Mouse (Mus musculus) ovary, adult 10 weeks (tissue): ENCODE measurements around the gene 1700088E04Rik. TPM values are rescaled to one million over a fixed set of nuclear protein-coding genes. Genes with fewer than 3 reads are reported as not detected.

Source experiments
- polyA plus RNA-seq: library from polyadenylated mRNA; stranded (reverse); fragments of 350-450 nt; fragmentation: Illumina TruSeq; extraction: RNeasy Lipid Tissue Mini Kit (QIAGEN cat#74804); gene quantifications from one replicate; pipeline ENCODE4 v1.2.3, GENCODE M21; 2014

Gene 1700088E04Rik
- 1.6 TPM for polyA plus RNA-seq

DNA sequence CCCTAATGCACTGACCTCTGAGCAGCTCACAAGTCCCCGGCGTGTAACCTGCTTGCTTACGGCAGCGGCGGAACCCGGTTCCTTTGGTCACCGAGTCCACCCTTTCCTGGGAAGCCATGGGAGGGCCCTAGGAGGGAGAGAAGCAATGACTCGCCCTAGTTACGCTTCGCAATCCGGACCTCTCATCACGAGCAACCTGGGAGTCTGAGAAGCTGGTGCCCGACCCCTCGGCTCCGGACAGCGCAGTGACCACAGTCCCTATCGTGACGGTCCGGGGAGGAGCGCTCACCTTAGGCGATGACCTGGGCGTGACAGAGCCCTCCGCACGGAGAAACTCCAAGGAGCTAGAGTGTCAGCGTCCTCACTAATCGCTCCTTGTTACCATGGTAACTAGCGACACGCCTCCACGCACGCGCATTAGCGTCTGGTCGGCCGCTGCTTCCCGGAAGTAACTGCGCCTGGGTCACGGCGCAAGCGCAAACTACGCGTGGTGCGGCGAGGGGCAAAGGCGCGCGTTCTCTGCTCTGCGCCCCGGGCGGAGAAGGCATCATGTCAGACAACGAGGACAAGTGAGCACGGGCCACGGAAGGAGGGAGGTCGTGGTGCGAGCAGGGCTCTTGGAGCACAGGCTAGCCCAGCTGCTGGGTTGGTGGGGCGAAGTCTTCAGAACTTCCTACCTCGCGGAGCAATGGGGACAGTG is at the start of gene 1700088E04Rik, which contains the start of gene Polr2f:
Gene 1700088E04Rik, minus strand, starts transcription at position 388 of the 700 bp plus-strand sequence.
Gene Polr2f, plus strand, starts transcription at position 144 of the 700 bp plus-strand sequence.

DNA sequence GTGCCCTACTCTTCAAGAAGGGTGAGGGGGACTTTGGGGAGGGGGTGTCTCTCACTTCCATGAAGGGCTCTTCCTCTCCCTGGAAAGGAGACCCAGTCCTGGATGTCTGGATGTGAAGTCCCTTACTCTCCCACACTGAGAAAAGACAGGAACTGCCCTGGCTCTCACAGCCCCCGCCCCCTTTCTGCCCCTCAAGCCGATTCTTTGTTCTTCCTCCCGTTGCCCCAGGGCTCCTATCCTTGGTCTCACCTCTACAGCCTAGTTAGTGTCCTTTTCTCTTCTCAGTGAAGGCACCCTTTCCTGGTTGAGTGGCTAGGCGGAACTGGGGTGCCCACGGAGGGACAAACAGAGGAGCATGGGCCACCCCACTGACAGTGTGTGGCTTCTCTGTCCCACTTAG is 24.1 kb upstream of the 1700088E04Rik start, which contains the start of gene Sox10:
Gene Sox10, minus strand, starts transcription at position 101 of the 400 bp plus-strand sequence.

DNA sequence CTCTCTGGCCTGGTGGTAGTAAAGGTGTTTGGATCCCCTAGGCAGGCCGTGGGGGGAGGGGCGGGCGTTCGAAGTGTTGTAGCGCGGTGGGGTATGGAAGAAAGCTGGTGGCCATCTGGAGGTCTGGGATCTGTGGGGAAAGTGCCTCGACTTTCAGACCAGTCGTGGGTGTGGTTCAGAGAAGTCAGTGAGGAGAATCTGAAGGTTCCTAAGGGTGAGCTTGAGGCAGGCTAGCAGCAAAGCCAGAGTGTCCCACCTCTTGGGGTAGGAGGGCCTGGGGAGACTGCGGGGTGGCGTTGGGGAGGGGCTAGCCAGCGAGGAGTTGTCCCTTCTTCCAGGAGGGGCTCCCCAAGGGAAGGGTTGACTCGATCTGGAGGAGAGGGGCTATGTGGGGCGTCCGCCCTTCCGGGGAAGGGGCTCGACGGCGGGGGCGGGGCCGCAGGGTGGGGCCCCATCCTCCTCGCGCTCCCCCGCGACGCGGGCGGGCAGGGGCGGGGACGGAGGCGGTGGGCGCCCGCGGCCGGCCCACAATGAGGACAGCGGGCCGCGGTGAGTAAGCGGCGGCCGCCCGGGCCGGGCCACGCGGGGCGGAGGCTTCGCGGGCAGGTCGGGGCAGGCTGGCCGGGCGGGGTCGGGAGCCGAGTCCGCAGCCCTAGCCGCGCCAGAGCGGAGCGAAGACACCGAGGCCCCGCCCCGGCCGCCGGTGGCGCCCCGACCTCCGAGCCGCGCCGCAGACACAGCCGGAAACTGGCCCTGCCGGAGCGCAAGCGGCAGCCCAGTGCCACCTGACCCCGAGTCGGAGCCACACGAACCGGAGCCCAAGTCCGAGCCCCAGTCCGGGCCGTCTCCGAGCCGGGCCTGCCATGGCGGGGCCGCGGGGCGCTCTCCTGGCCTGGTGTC is 32.4 kb downstream of the 1700088E04Rik start, which contains the start of gene Micall1:
Gene Micall1, plus strand, starts transcription at position 478 of the 900 bp plus-strand sequence.

Other genes starting within 250 kb of the 1700088E04Rik start
- gene Gm49510, start 241.6 kb downstream of the 1700088E04Rik start, polyA plus RNA-seq, result not detected
- gene Sh3bp1, start 241.5 kb downstream of the 1700088E04Rik start, polyA plus RNA-seq, result 0.43 TPM
- 0.68 TPM for gene Pdxp, start 227.3 kb downstream of the 1700088E04Rik start, polyA plus RNA-seq
- gene Lgals1, start 214.5 kb downstream of the 1700088E04Rik start, polyA plus RNA-seq, result 1.5 TPM
- gene Nol12, start 206.3 kb downstream of the 1700088E04Rik start, polyA plus RNA-seq, result 3.5 TPM
- 2.4 TPM for gene Triobp, start 193.5 kb downstream of the 1700088E04Rik start, polyA plus RNA-seq
- 118 TPM for gene H1f0, start 112.8 kb downstream of the 1700088E04Rik start, polyA plus RNA-seq
- not detected for gene Galr3, start 99.4 kb downstream of the 1700088E04Rik start, polyA plus RNA-seq
- 1.00 TPM for gene Ankrd54, start 78.4 kb downstream of the 1700088E04Rik start, polyA plus RNA-seq
- 118 TPM for gene Eif3l, start 66.1 kb downstream of the 1700088E04Rik start, polyA plus RNA-seq
- gene Micall1, start 32.4 kb downstream of the 1700088E04Rik start, polyA plus RNA-seq, result 6.9 TPM
- gene Polr2f, start 244 bp downstream of the 1700088E04Rik start, polyA plus RNA-seq, result not detected
- not detected for gene Sox10, start 24.0 kb upstream of the 1700088E04Rik start, polyA plus RNA-seq
- 4.3 TPM for gene Pick1, start 87.9 kb upstream of the 1700088E04Rik start, polyA plus RNA-seq
- 1.4 TPM for gene Gm49486, start 88.1 kb upstream of the 1700088E04Rik start, polyA plus RNA-seq
- not detected for gene Slc16a8, start 113.5 kb upstream of the 1700088E04Rik start, polyA plus RNA-seq
- not detected for gene Baiap2l2, start 144.3 kb upstream of the 1700088E04Rik start, polyA plus RNA-seq
- 0.26 TPM for gene Pla2g6, start 187.1 kb upstream of the 1700088E04Rik start, polyA plus RNA-seq
- 1.3 TPM for gene Maff, start 205.4 kb upstream of the 1700088E04Rik start, polyA plus RNA-seq